Mouse (Mus musculus) A20 (cell line): Measurements from ENCODE around the gene Mrpl54.

Source experiments
- DNase-seq: peaks from one replicate; pipeline ENCODE4 v3.0.0-alpha.2; 2011; ENCODE audit warnings: low read depth, low spot score

Gene Mrpl54

DNA sequence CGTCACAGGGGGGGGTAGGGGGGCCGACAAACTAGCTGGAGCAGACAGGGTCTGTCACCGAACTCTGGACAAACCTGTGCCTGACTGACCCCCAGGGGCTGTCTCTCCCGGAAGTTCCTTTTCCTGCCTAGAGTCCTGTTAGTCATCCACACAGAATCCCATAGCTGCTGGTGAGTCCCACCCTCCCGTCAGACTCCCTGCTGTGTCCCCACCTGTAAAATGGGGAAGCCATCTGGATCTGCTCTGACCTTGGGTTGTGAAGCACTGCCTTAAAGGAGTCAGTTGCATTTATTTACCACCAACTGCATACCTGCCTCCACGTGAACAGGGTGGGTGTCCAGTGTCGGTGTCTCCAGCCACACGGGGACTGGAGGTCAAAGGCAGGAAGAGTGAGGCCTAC lies 27.7 kb upstream of the Mrpl54 start:
- peak; percentile 34 for DNase-seq

- DNase-seq: no peak
Measured at GRCm38 (mm10) chr10:81293334-81294030, 26.7 kb upstream of the Mrpl54 start.

DNA sequence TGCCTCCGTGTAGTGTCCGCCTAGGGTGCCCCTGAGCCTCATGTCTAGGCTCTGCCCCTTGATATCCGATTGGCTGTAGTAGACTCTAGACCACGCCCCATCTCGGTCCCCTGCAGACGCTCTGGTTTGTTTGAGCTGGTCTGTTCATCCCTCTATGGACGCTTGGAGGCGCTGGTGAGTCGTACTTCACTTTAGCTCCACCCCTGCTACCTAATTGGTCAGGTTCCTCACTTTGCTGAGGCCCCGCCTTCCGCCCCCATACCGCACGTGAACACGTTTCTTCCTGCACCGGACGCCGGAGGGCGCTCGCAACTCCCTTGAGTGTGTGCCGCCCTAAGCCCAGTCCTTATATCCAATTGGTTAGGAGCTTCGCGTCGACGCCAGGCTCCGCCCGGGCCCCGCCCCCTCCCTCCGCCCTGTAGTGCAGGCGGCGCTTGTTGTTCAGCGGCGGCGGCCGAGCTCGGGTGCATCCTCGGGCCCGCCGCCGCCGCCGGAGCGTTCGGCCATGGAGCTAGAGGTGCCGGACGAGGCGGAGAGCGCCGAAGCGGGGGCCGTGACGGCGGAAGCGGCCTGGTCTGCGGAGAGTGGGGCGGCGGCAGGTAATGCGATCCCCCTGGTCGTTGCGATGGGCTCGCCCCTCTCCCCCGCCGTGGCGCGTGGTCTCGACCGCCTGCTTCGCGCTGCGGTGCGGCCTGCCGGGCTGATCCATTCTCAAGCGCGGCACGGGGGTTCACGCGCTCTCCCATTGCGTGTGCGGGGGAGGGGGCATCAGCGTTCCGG lies 26.0 kb upstream of the Mrpl54 start, which contains the start of gene Pip5k1c:
Gene Pip5k1c, plus strand, starts transcription at position 410 of the 780 bp plus-strand sequence.
- DNase-seq: peak; percentile 100

DNA sequence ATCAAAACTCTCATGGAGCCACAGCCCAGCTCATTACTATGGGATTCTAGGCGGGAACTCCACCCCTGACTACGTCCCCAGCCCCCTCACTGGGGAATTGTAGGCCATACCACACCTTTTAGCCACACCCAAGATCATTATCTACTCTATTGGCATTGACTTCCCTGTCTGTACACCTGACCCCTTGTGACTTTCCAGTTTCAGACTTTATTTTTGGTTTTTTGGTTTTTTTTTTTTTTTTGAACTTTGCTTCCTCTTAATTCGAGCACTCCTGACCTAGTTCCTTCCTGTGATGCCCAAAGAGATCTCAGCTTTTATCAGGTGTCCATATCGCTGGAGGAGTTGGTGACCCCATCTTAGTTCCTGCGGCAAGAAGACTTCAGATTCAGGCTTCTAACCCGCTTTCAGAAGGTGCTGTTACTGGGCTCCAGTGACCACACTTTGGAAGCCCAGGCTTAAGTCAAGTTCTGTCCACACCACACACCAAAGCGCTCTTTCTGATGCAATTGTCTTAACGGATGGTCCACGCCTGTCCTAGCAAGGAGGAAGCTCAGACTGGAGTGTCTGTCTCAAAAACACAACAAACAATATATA lies 24.9 kb upstream of the Mrpl54 start, which contains the start of gene Tjp3:
Gene Tjp3, minus strand, starts transcription at position 71 of the 594 bp plus-strand sequence.
- no peak for DNase-seq

DNA sequence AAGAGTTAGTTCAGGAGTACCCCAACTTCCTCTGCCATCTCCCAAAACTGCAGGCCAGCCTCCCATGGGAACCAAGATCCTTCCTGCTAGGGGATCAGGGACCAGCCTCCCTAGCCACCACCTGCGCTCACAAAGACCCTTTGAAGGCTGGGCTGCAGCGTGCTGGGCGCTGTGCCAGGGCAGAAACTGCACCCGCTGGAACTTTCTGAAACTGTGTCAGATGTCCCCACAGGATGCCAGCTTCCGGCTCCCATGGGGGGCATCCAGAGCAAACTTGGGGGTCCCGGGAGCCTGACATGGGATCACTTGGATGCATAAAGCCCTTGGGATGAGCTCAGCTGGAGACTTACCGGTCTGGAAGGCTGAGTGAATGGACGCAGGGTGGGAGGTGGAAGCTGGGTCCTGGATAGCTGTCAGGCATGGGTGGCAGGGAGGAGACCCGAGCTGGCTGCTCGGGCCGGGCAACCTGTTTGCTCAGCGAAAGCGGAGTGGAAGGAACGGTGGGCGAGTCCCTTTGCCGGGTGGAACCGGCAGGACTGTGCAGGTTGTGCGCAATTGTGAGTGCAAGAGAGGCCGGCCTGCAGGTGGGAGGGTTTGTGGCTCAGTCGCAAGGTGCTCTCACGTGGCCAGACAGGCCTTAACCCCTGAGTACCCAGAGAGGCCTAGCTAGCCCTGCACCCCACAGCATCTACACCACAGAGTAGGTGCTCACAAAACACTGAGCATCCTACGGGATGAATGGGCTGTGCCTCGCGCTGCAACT lies 24.1 kb upstream of the Mrpl54 start:
- no peak for DNase-seq

- DNase-seq: no peak
Measured at GRCm38 (mm10) chr10:81289811-81290210, 23.1 kb upstream of the Mrpl54 start.

GRCm38 (mm10) chr10:81289278-81289677 lies 22.5 kb upstream of the Mrpl54 start:
- DNase-seq: peak; percentile 71

DNA sequence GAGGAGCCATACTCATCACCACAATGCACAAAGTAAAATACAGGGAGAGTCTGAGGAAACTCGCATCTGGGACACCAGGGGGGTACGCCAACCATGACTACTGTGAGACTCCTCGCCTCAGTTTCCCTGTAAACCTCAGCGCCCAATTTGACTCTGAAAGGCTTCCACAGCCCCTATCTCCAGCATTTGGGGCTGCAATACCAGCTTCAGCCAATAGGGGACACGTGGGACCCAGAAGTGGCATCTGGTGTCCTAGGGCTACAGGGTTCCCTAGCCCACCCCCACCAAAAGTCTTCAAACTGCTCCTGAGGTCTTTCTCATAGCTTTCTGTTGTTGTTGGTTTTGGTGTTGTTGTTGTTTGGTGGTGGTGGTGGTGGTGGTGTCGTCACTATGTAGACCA lies 21.9 kb upstream of the Mrpl54 start:
- peak; percentile 73 for DNase-seq

GRCm38 (mm10) chr10:81287513-81288157 lies 20.9 kb upstream of the Mrpl54 start:
- DNase-seq: peak; percentile 86

GRCm38 (mm10) chr10:81286586-81286985 lies 19.9 kb upstream of the Mrpl54 start:
- DNase-seq: peak; percentile 60

GRCm38 (mm10) chr10:81285694-81286450 lies 19.1 kb upstream of the Mrpl54 start:
- DNase-seq: peak; percentile 95

- no peak for DNase-seq
Measured at GRCm38 (mm10) chr10:81284719-81285118, 18.0 kb upstream of the Mrpl54 start.

- DNase-seq: no peak
Measured at GRCm38 (mm10) chr10:81284189-81284588, 17.5 kb upstream of the Mrpl54 start.

DNA sequence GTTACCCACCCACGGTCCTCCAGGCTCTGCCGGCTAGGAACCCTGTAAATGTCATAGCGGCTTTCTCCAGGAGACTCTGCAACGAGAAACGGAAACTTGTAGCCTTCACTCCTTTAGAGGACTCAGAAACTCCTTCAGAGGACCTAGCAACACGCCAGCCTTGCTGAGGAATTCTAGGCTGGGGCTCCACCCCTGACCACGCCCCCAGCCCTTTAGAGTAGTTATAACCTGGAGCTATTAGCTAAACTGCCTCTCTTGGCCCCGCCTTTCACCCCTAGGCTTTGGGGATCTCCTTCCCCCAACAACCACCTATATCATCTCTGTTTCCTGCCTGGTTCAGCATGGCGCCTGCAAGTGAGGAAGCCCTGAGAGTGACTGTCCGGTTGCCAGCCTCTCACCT lies 12.8 kb upstream of the Mrpl54 start:
- DNase-seq: no peak

DNA sequence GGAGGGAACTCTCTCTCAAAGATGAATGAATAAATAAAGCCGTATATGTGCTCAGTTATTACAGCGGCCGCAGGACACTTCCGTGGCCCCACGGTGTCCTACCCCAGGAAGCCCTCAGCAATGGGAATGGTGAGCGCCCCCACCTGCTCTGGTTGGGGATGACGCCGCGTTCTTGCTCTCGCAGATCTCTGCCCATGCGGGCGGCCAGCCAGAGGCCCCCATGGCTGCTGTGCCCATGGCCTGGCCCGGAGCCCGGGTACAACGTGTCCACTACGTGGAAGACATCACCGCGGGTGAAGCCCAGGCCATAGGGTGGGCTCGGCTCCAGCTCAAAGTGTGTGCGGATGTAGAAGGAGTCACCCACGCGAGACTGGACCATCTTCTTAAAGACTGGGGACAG lies 10.9 kb upstream of the Mrpl54 start:
- DNase-seq: no peak

- no peak for DNase-seq
Measured at GRCm38 (mm10) chr10:81273842-81274241, 7.1 kb upstream of the Mrpl54 start.

GRCm38 (mm10) chr10:81272356-81272755 lies 5.6 kb upstream of the Mrpl54 start:
- DNase-seq: no peak

DNA sequence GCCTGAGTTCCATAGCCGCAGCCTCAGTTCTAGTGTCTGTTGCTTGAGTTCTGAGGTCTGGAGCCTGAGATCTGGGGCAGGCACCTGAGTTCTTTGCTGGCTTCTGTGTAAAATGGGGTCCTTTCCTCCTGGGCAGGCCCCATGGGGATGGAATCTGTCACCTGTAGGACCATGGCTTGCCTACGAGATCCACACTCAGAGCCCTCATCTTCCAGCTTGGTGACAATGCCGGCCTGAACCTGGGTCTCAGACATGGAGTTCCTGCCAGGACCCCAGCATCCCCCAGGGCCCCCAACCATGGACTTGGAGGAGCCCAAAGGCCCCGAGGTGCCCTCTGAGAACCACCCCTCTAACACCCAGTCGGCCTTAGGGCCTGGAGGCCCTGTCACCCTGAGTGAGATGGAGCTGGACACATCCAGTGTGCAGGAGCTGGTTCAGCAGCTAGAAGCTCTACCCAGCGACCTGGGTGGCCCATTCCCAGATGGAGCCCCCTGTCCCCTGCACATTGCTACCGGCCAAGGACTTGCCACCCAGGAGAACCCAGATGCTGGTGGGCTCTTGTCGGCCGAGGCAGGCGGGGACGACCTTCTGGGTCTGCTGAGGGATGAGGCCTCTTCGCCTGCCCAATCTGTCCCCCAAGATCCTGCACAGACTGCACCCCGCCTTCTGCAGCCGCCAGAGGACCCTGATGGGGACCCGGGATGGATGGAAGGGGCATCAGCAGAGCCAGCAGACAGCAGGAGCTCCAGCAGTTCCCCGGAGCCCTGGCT lies 2.1 kb upstream of the Mrpl54 start:
- no peak for DNase-seq

- peak; percentile 87 for DNase-seq
Measured at GRCm38 (mm10) chr10:81268056-81268455, 1.3 kb upstream of the Mrpl54 start.

GRCm38 (mm10) chr10:81265540-81265939 lies 1.2 kb downstream of the Mrpl54 start:
- no peak for DNase-seq
